Mouse (Mus musculus): ENCODE measurements around the gene Pgam1. TPM values are rescaled to one million over a fixed set of nuclear protein-coding genes. Genes with fewer than 3 reads are reported as not detected.
"Not testable (repeated sequence)": the region's sequence is repeated elsewhere in the genome, so short reads cannot be mapped to it uniquely, and the experiment has no call there.

Gene Pgam1
- polyA plus RNA-seq, 1 experiment from 2014 or later: 619 TPM

GRCm38 (mm10) chr19:41906311-41907078 is 5.2 kb upstream of the Pgam1 start:
- Histone ChIP-seq H3K4me3 (ENCODE audit: low read length) (no peak overlapping the region), H3K36me3 (ENCODE audit: control insufficient read depth, insufficient read depth, low read length) (no peaks in the 10 kb centered on the region), H3K9ac (ENCODE audit: low read depth, low read length) (no peak overlapping the region), H3K27ac (ENCODE audit: low read depth, low read length) (no peak overlapping the region), H3K27me3 (replicated peaks; ENCODE audit: control insufficient read depth, insufficient read depth, low read length) (no peaks in the 10 kb centered on the region), H3K4me2 (ENCODE audit: low read length) (no peak overlapping the region), H3K4me1 (ENCODE audit: control insufficient read depth, insufficient read depth, low read depth, low read length) (no peaks in the 10 kb centered on the region), H3K9me3 (ENCODE audit: control insufficient read depth, low read length) (no peaks in the 10 kb centered on the region)
- WGBS: 74% methylated on average over 6 of the region's 6 CpGs
- ATAC-seq: no peak

GRCm38 (mm10) chr19:41907079-41907760 is 4.5 kb upstream of the Pgam1 start:
- Histone ChIP-seq H3K4me3 (ENCODE audit: low read length) (no peak overlapping the region), H3K9me3 (ENCODE audit: control insufficient read depth, low read length) (no peaks in the 10 kb centered on the region), H3K27ac (ENCODE audit: low read depth, low read length) (no peak overlapping the region), H3K4me1 (ENCODE audit: control insufficient read depth, insufficient read depth, low read depth, low read length) (no peaks in the 10 kb centered on the region), H3K36me3 (ENCODE audit: control insufficient read depth, insufficient read depth, low read length) (no peaks in the 10 kb centered on the region), H3K27me3 (replicated peaks; ENCODE audit: control insufficient read depth, insufficient read depth, low read length) (no peaks in the 10 kb centered on the region), H3K4me2 (ENCODE audit: low read length) (no peak overlapping the region), H3K9ac (ENCODE audit: low read depth, low read length) (no peak overlapping the region)
- ATAC-seq: no peak
- WGBS: 48% methylated on average over 8 of the region's 8 CpGs

- Histone ChIP-seq H3K27ac (ENCODE audit: low read depth, low read length) (no peak overlapping the region), H3K9me3 (ENCODE audit: control insufficient read depth, low read length) (no peaks in the 10 kb centered on the region), H3K9ac (ENCODE audit: low read depth, low read length) (no peak overlapping the region), H3K4me1 (ENCODE audit: control insufficient read depth, insufficient read depth, low read depth, low read length) (peaks cover 11% of the 10 kb centered on the region), H3K27me3 (replicated peaks; ENCODE audit: control insufficient read depth, insufficient read depth, low read length) (no peaks in the 10 kb centered on the region), H3K4me3 (ENCODE audit: low read length) (no peak overlapping the region), H3K4me2 (ENCODE audit: low read length) (no peak overlapping the region), H3K36me3 (ENCODE audit: control insufficient read depth, insufficient read depth, low read length) (no peaks in the 10 kb centered on the region)
- 83% methylated on average over 3 of the region's 3 CpGs for WGBS
- no peak for ATAC-seq
These were observed 3.0 kb upstream of the Pgam1 start for GRCm38 (mm10) chr19:41908736-41909135.

- WGBS: 93% methylated on average over 2 of the region's 2 CpGs
- peaks cover 17% of the 10 kb centered on the region for H3K4me1 ChIP-seq (ENCODE audit: control insufficient read depth, insufficient read depth, low read depth, low read length)
- no peak for ATAC-seq
These were observed 1.3 kb upstream of the Pgam1 start for GRCm38 (mm10) chr19:41910396-41910795.

GRCm38 (mm10) chr19:41912121-41913080 is 678 bp downstream of the Pgam1 start:
- Histone ChIP-seq H3K36me3 (ENCODE audit: control insufficient read depth, insufficient read depth, low read length) (peaks cover 11% of the 10 kb centered on the region), H3K4me2 (ENCODE audit: low read length) (peak overlapping the region; percentile 83), H3K27ac (ENCODE audit: low read depth, low read length) (peak overlapping the region; percentile 89), H3K9ac (ENCODE audit: low read depth, low read length) (peak overlapping the region; percentile 85), H3K9me3 (ENCODE audit: control insufficient read depth, low read length) (no peaks in the 10 kb centered on the region), H3K4me1 (ENCODE audit: control insufficient read depth, insufficient read depth, low read depth, low read length) (peaks cover 17% of the 10 kb centered on the region), H3K4me3 (ENCODE audit: low read length) (peak overlapping the region; percentile 96), H3K27me3 (replicated peaks; ENCODE audit: control insufficient read depth, insufficient read depth, low read length) (no peaks in the 10 kb centered on the region)
- peak; percentile 77 for ATAC-seq
- WGBS: under 1% methylated on average over 45 of the region's 53 CpGs

More at GRCm38 (mm10) chr19:41910396-41910795, 1.3 kb upstream of the Pgam1 start:
- Histone ChIP-seq H3K36me3 (ENCODE audit: control insufficient read depth, insufficient read depth, low read length) (no peaks in the 10 kb centered on the region), H3K4me2 (ENCODE audit: low read length) (no peak overlapping the region), H3K27me3 (replicated peaks; ENCODE audit: control insufficient read depth, insufficient read depth, low read length) (no peaks in the 10 kb centered on the region), H3K9ac (ENCODE audit: low read depth, low read length) (no peak overlapping the region), H3K9me3 (ENCODE audit: control insufficient read depth, low read length) (no peaks in the 10 kb centered on the region), H3K27ac (ENCODE audit: low read depth, low read length) (no peak overlapping the region), H3K4me3 (ENCODE audit: low read length) (no peak overlapping the region)

GRCm38 (mm10) chr19:41913774-41914591 is 2.3 kb downstream of the Pgam1 start:
- H3K36me3 ChIP-seq (ENCODE audit: control insufficient read depth, insufficient read depth, low read length): peaks cover 15% of the 10 kb centered on the region
- H3K27me3 ChIP-seq (replicated peaks; ENCODE audit: control insufficient read depth, insufficient read depth, low read length): no peaks in the 10 kb centered on the region
- H3K9me3 ChIP-seq (ENCODE audit: control insufficient read depth, low read length): no peaks in the 10 kb centered on the region
- peaks cover 17% of the 10 kb centered on the region for H3K4me1 ChIP-seq (ENCODE audit: control insufficient read depth, insufficient read depth, low read depth, low read length)
- peak overlapping the region; percentile 83 for H3K4me2 ChIP-seq (ENCODE audit: low read length)
- no peak overlapping the region for H3K27ac ChIP-seq (ENCODE audit: low read depth, low read length)
- peak overlapping the region; percentile 85; the same call in 1 of the 2 replicates for H3K9ac ChIP-seq (ENCODE audit: low read depth, low read length)
- ATAC-seq: no peak
- WGBS: 41% methylated on average over 6 of the region's 6 CpGs
- H3K4me3 ChIP-seq (ENCODE audit: low read length): peak overlapping the region; percentile 96

GRCm38 (mm10) chr19:41914592-41914882 is 2.8 kb downstream of the Pgam1 start:
- not testable (repeated sequence) for H3K4me3 ChIP-seq (ENCODE audit: low read length); H3K9ac ChIP-seq (ENCODE audit: low read depth, low read length); H3K9me3 ChIP-seq (ENCODE audit: control insufficient read depth, low read length); ATAC-seq; H3K4me2 ChIP-seq (ENCODE audit: low read length); H3K27me3 ChIP-seq (replicated peaks; ENCODE audit: control insufficient read depth, insufficient read depth, low read length); H3K27ac ChIP-seq (ENCODE audit: low read depth, low read length)
- H3K36me3 ChIP-seq (ENCODE audit: control insufficient read depth, insufficient read depth, low read length): peaks cover 21% of the 10 kb centered on the region
- peaks cover 17% of the 10 kb centered on the region for H3K4me1 ChIP-seq (ENCODE audit: control insufficient read depth, insufficient read depth, low read depth, low read length)

GRCm38 (mm10) chr19:41915294-41915693 is 3.6 kb downstream of the Pgam1 start:
- Histone ChIP-seq H3K4me3 (ENCODE audit: low read length) (no peak overlapping the region), H3K27me3 (replicated peaks; ENCODE audit: control insufficient read depth, insufficient read depth, low read length) (no peaks in the 10 kb centered on the region), H3K9me3 (ENCODE audit: control insufficient read depth, low read length) (no peaks in the 10 kb centered on the region), H3K36me3 (ENCODE audit: control insufficient read depth, insufficient read depth, low read length) (peaks cover 22% of the 10 kb centered on the region), H3K27ac (ENCODE audit: low read depth, low read length) (no peak overlapping the region), H3K9ac (ENCODE audit: low read depth, low read length) (no peak overlapping the region), H3K4me2 (ENCODE audit: low read length) (no peak overlapping the region), H3K4me1 (ENCODE audit: control insufficient read depth, insufficient read depth, low read depth, low read length) (peaks cover 17% of the 10 kb centered on the region)
- no peak for ATAC-seq
- 86% methylated on average over 3 of the region's 3 CpGs for WGBS

Data from hindbrain, embryonic 16.5 days (tissue).